Mouse (Mus musculus): ENCODE data around the gene Cenpc1. TPM values are rescaled to one million over a fixed set of nuclear protein-coding genes. Genes with fewer than 3 reads are reported as not detected.

The Cenpc1 gene
- polyA plus RNA-seq (2015; fragmentation: Nextera tagmentation; extraction: Ambion mirVana): 10.5 and 11.6 TPM in 2 replicates

GRCm38 (mm10) chr5:86065101-86065875 lies at the start of gene Cenpc1:
Cenpc1 (minus strand) TSS chr5:86065583.
- peak within 1 kb of the TSS; percentile 82 for H3K9ac ChIP-seq (ENCODE audit: low read length)
- no peaks in the 10 kb centered on the region for H3K27me3 ChIP-seq (ENCODE audit: control insufficient read depth, insufficient read depth, low read length)
- H3K4me1 ChIP-seq (replicated peaks; ENCODE audit: control insufficient read depth, insufficient read depth): no peaks in the 10 kb centered on the region
- peak within 1 kb of the TSS; percentile 95 for H3K27ac ChIP-seq (replicated peaks)
- peak within 1 kb of the TSS; percentile 78 for H3K4me3 ChIP-seq (ENCODE audit: low read depth, low read length)
- H3K36me3 ChIP-seq (ENCODE audit: control insufficient read depth, insufficient read depth, low read length): no peaks in the 10 kb centered on the region
- H3K4me2 ChIP-seq (replicated peaks; ENCODE audit: low read depth): peak within 1 kb of the TSS; percentile 61
- peak; percentile 97 for ATAC-seq (ENCODE audit: low FRiP score, low TSS enrichment)
- DNase-seq (ENCODE audit: low spot score): peak; percentile 99
- no peaks in the 10 kb centered on the region for H3K9me3 ChIP-seq (ENCODE audit: control insufficient read depth, low read length)
- TF ChIP-seq EP300 (optimal IDR thresholded peaks at IDR 0.05) (no peak), CTCF (IDR thresholded peaks at IDR 0.05; ENCODE audit: low read depth) (0 out of 2 replicates have a peak, but pooled peaks have one; percentile 8)
- WGBS: under 1% methylated on average over 59 of the region's 60 CpGs

GRCm38 (mm10) chr5:86113997-86114396 lies 48.6 kb upstream of the Cenpc1 start:
- Histone ChIP-seq H3K9ac (ENCODE audit: low read length) (no peak overlapping the region), H3K4me1 (replicated peaks; ENCODE audit: control insufficient read depth, insufficient read depth) (no peaks in the 10 kb centered on the region), H3K27me3 (ENCODE audit: control insufficient read depth, insufficient read depth, low read length) (no peaks in the 10 kb centered on the region), H3K36me3 (ENCODE audit: control insufficient read depth, insufficient read depth, low read length) (no peaks in the 10 kb centered on the region), H3K27ac (replicated peaks) (no peak overlapping the region), H3K4me3 (ENCODE audit: low read depth, low read length) (no peak overlapping the region), H3K9me3 (ENCODE audit: control insufficient read depth, low read length) (no peaks in the 10 kb centered on the region), H3K4me2 (replicated peaks; ENCODE audit: low read depth) (no peak overlapping the region)
- 66% methylated on average over 1 of the region's 1 CpGs for WGBS
- TF ChIP-seq CTCF (IDR thresholded peaks at IDR 0.05; ENCODE audit: low read depth): no peak
- TF ChIP-seq EP300 (optimal IDR thresholded peaks at IDR 0.05): no peak
- no peak for DNase-seq (ENCODE audit: low spot score)
- ATAC-seq (ENCODE audit: low FRiP score, low TSS enrichment): no peak

GRCm38 (mm10) chr5:86113037-86113436 lies 47.7 kb upstream of the Cenpc1 start:
- TF ChIP-seq EP300 (optimal IDR thresholded peaks at IDR 0.05) (no peak), CTCF (IDR thresholded peaks at IDR 0.05; ENCODE audit: low read depth) (no peak)
- Histone ChIP-seq H3K36me3 (ENCODE audit: control insufficient read depth, insufficient read depth, low read length) (no peaks in the 10 kb centered on the region), H3K27me3 (ENCODE audit: control insufficient read depth, insufficient read depth, low read length) (no peaks in the 10 kb centered on the region), H3K9ac (ENCODE audit: low read length) (no peak overlapping the region), H3K27ac (replicated peaks) (no peak overlapping the region), H3K4me1 (replicated peaks; ENCODE audit: control insufficient read depth, insufficient read depth) (no peaks in the 10 kb centered on the region), H3K4me3 (ENCODE audit: low read depth, low read length) (no peak overlapping the region), H3K4me2 (replicated peaks; ENCODE audit: low read depth) (no peak overlapping the region), H3K9me3 (ENCODE audit: control insufficient read depth, low read length) (no peaks in the 10 kb centered on the region)
- DNase-seq (ENCODE audit: low spot score) (no peak), ATAC-seq (ENCODE audit: low FRiP score, low TSS enrichment) (no peak)
- 88% methylated on average over 2 of the region's 2 CpGs for WGBS

GRCm38 (mm10) chr5:86111074-86111473 lies 45.7 kb upstream of the Cenpc1 start:
- Histone ChIP-seq H3K4me1 (replicated peaks; ENCODE audit: control insufficient read depth, insufficient read depth) (no peaks in the 10 kb centered on the region), H3K9me3 (ENCODE audit: control insufficient read depth, low read length) (no peaks in the 10 kb centered on the region), H3K4me3 (ENCODE audit: low read depth, low read length) (no peak overlapping the region), H3K27me3 (ENCODE audit: control insufficient read depth, insufficient read depth, low read length) (no peaks in the 10 kb centered on the region), H3K9ac (ENCODE audit: low read length) (no peak overlapping the region), H3K27ac (replicated peaks) (no peak overlapping the region), H3K36me3 (ENCODE audit: control insufficient read depth, insufficient read depth, low read length) (no peaks in the 10 kb centered on the region), H3K4me2 (replicated peaks; ENCODE audit: low read depth) (no peak overlapping the region)
- TF ChIP-seq EP300 (optimal IDR thresholded peaks at IDR 0.05) (no peak), CTCF (IDR thresholded peaks at IDR 0.05; ENCODE audit: low read depth) (no peak)
- DNase-seq (ENCODE audit: low spot score) (no peak), ATAC-seq (ENCODE audit: low FRiP score, low TSS enrichment) (no peak)
- WGBS: 90% methylated on average over 1 of the region's 1 CpGs

- Histone ChIP-seq H3K4me1 (replicated peaks; ENCODE audit: control insufficient read depth, insufficient read depth) (no peaks in the 10 kb centered on the region), H3K4me3 (ENCODE audit: low read depth, low read length) (no peak overlapping the region), H3K36me3 (ENCODE audit: control insufficient read depth, insufficient read depth, low read length) (no peaks in the 10 kb centered on the region), H3K4me2 (replicated peaks; ENCODE audit: low read depth) (no peak overlapping the region), H3K9ac (ENCODE audit: low read length) (no peak overlapping the region), H3K27me3 (ENCODE audit: control insufficient read depth, insufficient read depth, low read length) (no peaks in the 10 kb centered on the region), H3K9me3 (ENCODE audit: control insufficient read depth, low read length) (no peaks in the 10 kb centered on the region), H3K27ac (replicated peaks) (no peak overlapping the region)
- 73% methylated on average over 2 of the region's 2 CpGs for WGBS
- ATAC-seq (ENCODE audit: low FRiP score, low TSS enrichment): no peak
- TF ChIP-seq CTCF (IDR thresholded peaks at IDR 0.05; ENCODE audit: low read depth) (no peak), EP300 (optimal IDR thresholded peaks at IDR 0.05) (no peak)
- no peak for DNase-seq (ENCODE audit: low spot score)
Measured at GRCm38 (mm10) chr5:86106610-86107009, 41.2 kb upstream of the Cenpc1 start.

GRCm38 (mm10) chr5:86102176-86102575 lies 36.8 kb upstream of the Cenpc1 start:
- no peak for TF ChIP-seq EP300 (optimal IDR thresholded peaks at IDR 0.05)
- no peak for DNase-seq (ENCODE audit: low spot score)
- Histone ChIP-seq H3K4me2 (replicated peaks; ENCODE audit: low read depth) (no peak overlapping the region), H3K36me3 (ENCODE audit: control insufficient read depth, insufficient read depth, low read length) (no peaks in the 10 kb centered on the region), H3K4me3 (ENCODE audit: low read depth, low read length) (no peak overlapping the region), H3K4me1 (replicated peaks; ENCODE audit: control insufficient read depth, insufficient read depth) (no peaks in the 10 kb centered on the region), H3K9me3 (ENCODE audit: control insufficient read depth, low read length) (no peaks in the 10 kb centered on the region), H3K9ac (ENCODE audit: low read length) (no peak overlapping the region), H3K27me3 (ENCODE audit: control insufficient read depth, insufficient read depth, low read length) (no peaks in the 10 kb centered on the region), H3K27ac (replicated peaks) (no peak overlapping the region)
- ATAC-seq (ENCODE audit: low FRiP score, low TSS enrichment): no peak
- 100% methylated on average over 2 of the region's 2 CpGs for WGBS
